Mouse (Mus musculus) testis, adult 2 months (tissue): Measurements from ENCODE around the gene Irx2. TPM values are rescaled to one million over a fixed set of nuclear protein-coding genes. Genes with fewer than 3 reads are reported as not detected.
A peak's percentile ranks its signal among the peaks of the same experiment; 100 is the strongest.

Experiments used
- H3K27ac ChIP-seq: fragments of 200-500 bp; 2 replicates; pipeline ENCODE4 v1.5.1; 2012; ENCODE audit warnings: low read depth, low read length; ENCODE audit not compliant: control insufficient read depth, insufficient read depth
- H3K27me3 ChIP-seq: fragments of 200-500 bp; 2 replicates; pipeline ENCODE4 v1.6.1; 2012; ENCODE audit warnings: mild to moderate bottlenecking, low read length, moderate library complexity; ENCODE audit not compliant: control insufficient read depth, insufficient read depth
- H3K36me3 ChIP-seq: fragments of 200-500 bp; 2 replicates; pipeline ENCODE4 v1.6.1; 2012; ENCODE audit warnings: mild to moderate bottlenecking, low read length; ENCODE audit not compliant: control insufficient read depth, insufficient read depth
- H3K4me1 ChIP-seq: fragments of 200-500 bp; 2 replicates; pipeline ENCODE4 v1.6.1; 2012; ENCODE audit warnings: low read length; ENCODE audit not compliant: control insufficient read depth, insufficient read depth
- H3K4me3 ChIP-seq: fragments of 200-500 bp; 2 replicates; pipeline ENCODE4 v1.5.1; 2012; ENCODE audit warnings: low read depth, mild to moderate bottlenecking, low read length, moderate library complexity, mixed read lengths; ENCODE audit not compliant: control insufficient read depth
- CTCF ChIP-seq: fragments of 200-500 bp; IDR thresholded peaks from 2 replicates; pipeline ENCODE4 v1.5.1; 2012; ENCODE audit warnings: low read depth, mild to moderate bottlenecking, inconsistent platforms, low read length, moderate library complexity; ENCODE audit not compliant: control insufficient read depth, insufficient read depth, insufficient replicate concordance
- POLR2A ChIP-seq: fragments of 200-500 bp; IDR thresholded peaks from 2 replicates; pipeline ENCODE4 v1.6.1; 2012; ENCODE audit warnings: low read depth, mild to moderate bottlenecking, inconsistent platforms, low read length, moderate library complexity; ENCODE audit not compliant: control insufficient read depth
- polyA plus RNA-seq: library from polyadenylated mRNA; depleted of rRNA; stranded (reverse); fragments of >200 nt; gene quantifications from 2 replicates; pipeline ENCODE4 v1.2.3, GENCODE M21; 2012

Irx2 gene
- polyA plus RNA-seq, 1 experiment: 2.7 TPM

- TF ChIP-seq CTCF: no peak
- H3K27me3 ChIP-seq: peaks cover 4% of the 10 kb centered on the region
- H3K4me1 ChIP-seq: peaks cover 22% of the 10 kb centered on the region
- H3K4me3 ChIP-seq: no peak overlapping the region
- H3K36me3 ChIP-seq: no peaks in the 10 kb centered on the region
- no peak overlapping the region for H3K27ac ChIP-seq
These were observed 4.4 kb upstream of the Irx2 start for GRCm38 (mm10) chr13:72623926-72624846.

GRCm38 (mm10) chr13:72624847-72625170, 3.8 kb upstream of the Irx2 start:
- peaks cover 26% of the 10 kb centered on the region for H3K4me1 ChIP-seq
- no peak overlapping the region for H3K27ac ChIP-seq
- H3K4me3 ChIP-seq: no peak overlapping the region

GRCm38 (mm10) chr13:72625236-72625950, 3.2 kb upstream of the Irx2 start:
- H3K4me1 ChIP-seq: peaks cover 26% of the 10 kb centered on the region
- no peak overlapping the region for H3K4me3 ChIP-seq
- TF ChIP-seq CTCF (no peak), POLR2A (no peak)
- H3K36me3 ChIP-seq: no peaks in the 10 kb centered on the region
- peaks cover 4% of the 10 kb centered on the region for H3K27me3 ChIP-seq
- no peak overlapping the region for H3K27ac ChIP-seq

More at GRCm38 (mm10) chr13:72624847-72625170, 3.8 kb upstream of the Irx2 start:
- peaks cover 4% of the 10 kb centered on the region for H3K27me3 ChIP-seq
- no peak for TF ChIP-seq CTCF
- no peak for TF ChIP-seq POLR2A
- no peaks in the 10 kb centered on the region for H3K36me3 ChIP-seq

GRCm38 (mm10) chr13:72627391-72628321, 964 bp upstream of the Irx2 start:
- Histone ChIP-seq H3K27me3 (peaks cover 4% of the 10 kb centered on the region), H3K4me1 (peaks cover 31% of the 10 kb centered on the region), H3K4me3 (peak overlapping the region; percentile 54), H3K27ac (no peak overlapping the region), H3K36me3 (no peaks in the 10 kb centered on the region)
- no peak for TF ChIP-seq POLR2A
- no peak for TF ChIP-seq CTCF

- Histone ChIP-seq H3K4me1 (peaks cover 30% of the 10 kb centered on the region), H3K27me3 (peaks cover 3% of the 10 kb centered on the region)
These were observed 463 bp downstream of the Irx2 start for GRCm38 (mm10) chr13:72628935-72629631.

GRCm38 (mm10) chr13:72629806-72630205, 1.2 kb downstream of the Irx2 start:
- Histone ChIP-seq H3K27me3 (no peaks in the 10 kb centered on the region; the same call in 1 of the 2 replicates), H3K4me1 (peaks cover 29% of the 10 kb centered on the region), H3K36me3 (no peaks in the 10 kb centered on the region), H3K27ac (no peak overlapping the region), H3K4me3 (no peak overlapping the region)
- TF ChIP-seq POLR2A (no peak), CTCF (no peak)

More at GRCm38 (mm10) chr13:72628935-72629631, 463 bp downstream of the Irx2 start:
- H3K36me3 ChIP-seq: no peaks in the 10 kb centered on the region
- TF ChIP-seq POLR2A: no peak
- no peak for TF ChIP-seq CTCF
- peak overlapping the region; percentile 54 for H3K4me3 ChIP-seq
- H3K27ac ChIP-seq: no peak overlapping the region
